Mouse (Mus musculus) stomach, postnatal 0 days (tissue): Measurements from ENCODE around the gene Kat14. TPM values are rescaled to one million over a fixed set of nuclear protein-coding genes. Genes with fewer than 3 reads are reported as not detected.
A peak's percentile ranks its signal among the peaks of the same experiment; 100 is the strongest.
"Not testable (repeated sequence)": the region's sequence is repeated elsewhere in the genome, so short reads cannot be mapped to it uniquely, and the experiment has no call there.

ENCODE experiments used
- ATAC-seq: fragments of 200-750 bp; cut with Nextera tagmentation; 2 replicates; pipeline ENCODE4 v1.8.0; 2017; ENCODE audit not compliant: low FRiP score, low TSS enrichment
- DNase-seq: peaks from one replicate; pipeline ENCODE4 v3.0.0-alpha.2; 2016; ENCODE audit warnings: low spot score
- H3K27ac ChIP-seq: fragments of 300-500 bp; sonication (generic); replicated peaks from 2 replicates; pipeline ENCODE4 v1.5.1; 2014; ENCODE audit warnings: mild to moderate bottlenecking, control low read depth
- H3K27me3 ChIP-seq: fragments of 300-500 bp; sonication (generic); 2 replicates; pipeline ENCODE4 v1.6.1; 2014; ENCODE audit warnings: low read length; ENCODE audit not compliant: control insufficient read depth, insufficient read depth
- H3K36me3 ChIP-seq: fragments of 300-500 bp; sonication (generic); 2 replicates; pipeline ENCODE4 v1.6.1; 2014; ENCODE audit warnings: low read length, mixed read lengths; ENCODE audit not compliant: control insufficient read depth, insufficient read depth
- H3K4me1 ChIP-seq: fragments of 300-500 bp; sonication (generic); replicated peaks from 2 replicates; pipeline ENCODE4 v1.6.1; 2014; ENCODE audit warnings: antibody characterized with exemption; ENCODE audit not compliant: control insufficient read depth, insufficient read depth
- H3K4me2 ChIP-seq: fragments of 300-500 bp; sonication (generic); replicated peaks from 2 replicates; pipeline ENCODE4 v1.6.1; 2014; ENCODE audit warnings: low read depth, mild to moderate bottlenecking, control low read depth, moderate library complexity
- H3K4me3 ChIP-seq: fragments of 300-500 bp; sonication (generic); 2 replicates; pipeline ENCODE4 v1.5.1; 2014; ENCODE audit warnings: low read depth, low read length, control low read depth
- H3K9ac ChIP-seq: fragments of 300-500 bp; sonication (generic); 2 replicates; pipeline ENCODE4 v1.6.1; 2014; ENCODE audit warnings: mild to moderate bottlenecking, low read length, control low read depth, mixed read lengths
- H3K9me3 ChIP-seq: fragments of 300-500 bp; sonication (generic); 2 replicates; pipeline ENCODE4 v1.6.1; 2016; ENCODE audit warnings: low read length; ENCODE audit not compliant: control insufficient read depth
- CTCF ChIP-seq: IDR thresholded peaks from 2 replicates; pipeline ENCODE4 v1.5.1; 2016; ENCODE audit warnings: antibody characterized with exemption, low read depth, mild to moderate bottlenecking, moderate library complexity
- EP300 ChIP-seq: optimal IDR thresholded peaks from 2 replicates; pipeline ENCODE3; 2016; ENCODE audit warnings: antibody characterized with exemption
- WGBS: fragments of 180-500 bp; shearing (Covaris S2); extraction: QIAGEN DNeasy Blood & Tissue Kit; methylation state at CpG from one replicate; pipeline ENCODE4 v1.1.7; 2014; 5-methylcytosine and 5-hydroxymethylcytosine counted together
- polyA plus RNA-seq: library from polyadenylated mRNA; unstranded; fragments of >200 nt; fragmentation: Nextera tagmentation; extraction: Ambion mirVana; gene quantifications from 2 replicates; pipeline ENCODE4 v1.2.1, GENCODE M21; 2015

Kat14 gene
- polyA plus RNA-seq, 1 experiment from 2014 or later = 20.9 TPM

GRCm38 (mm10) chr2:144331401-144332302, 37.1 kb upstream of the Kat14 start, which contains the start of gene Ovol2:
Gene Ovol2 (minus strand): TSS chr2:144332146.
- no peaks in the 10 kb centered on the region for H3K27me3 ChIP-seq
- peak within 1 kb of the TSS; percentile 63 for H3K9ac ChIP-seq
- H3K9me3 ChIP-seq = no peaks in the 10 kb centered on the region
- DNase-seq = peak; percentile 93
- peak within 1 kb of the TSS; percentile 76 for H3K27ac ChIP-seq
- no peaks in the 10 kb centered on the region for H3K36me3 ChIP-seq
- peak within 1 kb of the TSS; percentile 59 for H3K4me3 ChIP-seq
- TF ChIP-seq CTCF (no peak), EP300 (no peak)
- H3K4me1 ChIP-seq = peaks cover 4% of the 10 kb centered on the region; the same call in 1 of the 2 replicates
- peak; percentile 79 for ATAC-seq
- H3K4me2 ChIP-seq = peak within 1 kb of the TSS; percentile 98
- WGBS = 1% methylated on average over 55 of the region's 62 CpGs

- ATAC-seq = no peak
- WGBS = 6% methylated on average over 9 of the region's 9 CpGs
- Histone ChIP-seq H3K36me3 (no peaks in the 10 kb centered on the region), H3K27me3 (no peaks in the 10 kb centered on the region), H3K9ac (no peak overlapping the region), H3K4me2 (peak overlapping the region; percentile 98), H3K4me1 (peaks cover 4% of the 10 kb centered on the region; the same call in 1 of the 2 replicates), H3K9me3 (no peaks in the 10 kb centered on the region), H3K27ac (no peak overlapping the region), H3K4me3 (peak overlapping the region; percentile 59)
- no peak for DNase-seq
- TF ChIP-seq EP300 (no peak), CTCF (no peak)
Measured at GRCm38 (mm10) chr2:144332486-144332885, 36.3 kb upstream of the Kat14 start.

- H3K27ac ChIP-seq = no peak overlapping the region
- TF ChIP-seq EP300 (no peak), CTCF (peak; percentile 50)
- H3K4me2 ChIP-seq = peak overlapping the region; percentile 98
- 10% methylated on average over 28 of the region's 28 CpGs for WGBS
- no peak overlapping the region for H3K9ac ChIP-seq
- peak overlapping the region; percentile 59 for H3K4me3 ChIP-seq
- H3K4me1 ChIP-seq = peaks cover 4% of the 10 kb centered on the region; the same call in 1 of the 2 replicates
- no peaks in the 10 kb centered on the region for H3K27me3 ChIP-seq
- DNase-seq = peak; percentile 45
- ATAC-seq = no peak
- no peaks in the 10 kb centered on the region for H3K36me3 ChIP-seq
- no peaks in the 10 kb centered on the region for H3K9me3 ChIP-seq
Measured at GRCm38 (mm10) chr2:144333138-144333842, 35.5 kb upstream of the Kat14 start.

- 57% methylated on average over 3 of the region's 3 CpGs for WGBS
- no peaks in the 10 kb centered on the region for H3K36me3 ChIP-seq
- no peak for ATAC-seq
- no peak for TF ChIP-seq EP300
- no peak for TF ChIP-seq CTCF
- DNase-seq = no peak
- no peaks in the 10 kb centered on the region for H3K27me3 ChIP-seq
- no peak overlapping the region for H3K4me3 ChIP-seq
- H3K4me1 ChIP-seq = no peaks in the 10 kb centered on the region
- H3K27ac ChIP-seq = no peak overlapping the region
- no peak overlapping the region for H3K4me2 ChIP-seq
- H3K9ac ChIP-seq = no peak overlapping the region
- H3K9me3 ChIP-seq = no peaks in the 10 kb centered on the region
Measured at GRCm38 (mm10) chr2:144337230-144337629, 31.6 kb upstream of the Kat14 start.

GRCm38 (mm10) chr2:144337701-144338100, 31.1 kb upstream of the Kat14 start:
- DNase-seq (no peak), ATAC-seq (no peak)
- H3K27ac ChIP-seq = no peak overlapping the region
- H3K9me3 ChIP-seq = no peaks in the 10 kb centered on the region
- H3K4me1 ChIP-seq = no peaks in the 10 kb centered on the region
- 68% methylated on average over 8 of the region's 8 CpGs for WGBS
- no peak for TF ChIP-seq CTCF
- TF ChIP-seq EP300 = no peak
- no peak overlapping the region for H3K9ac ChIP-seq
- H3K27me3 ChIP-seq = no peaks in the 10 kb centered on the region
- H3K36me3 ChIP-seq = no peaks in the 10 kb centered on the region
- H3K4me2 ChIP-seq = no peak overlapping the region
- H3K4me3 ChIP-seq = no peak overlapping the region

- not testable (repeated sequence) for H3K4me3 ChIP-seq, H3K9ac ChIP-seq, H3K27ac ChIP-seq, DNase-seq, ATAC-seq, H3K4me2 ChIP-seq, H3K4me1 ChIP-seq, H3K9me3 ChIP-seq, H3K27me3 ChIP-seq, H3K36me3 ChIP-seq
- 76% methylated on average over 6 of the region's 6 CpGs for WGBS
Measured at GRCm38 (mm10) chr2:144338149-144338548, 30.6 kb upstream of the Kat14 start.
